Mouse (Mus musculus) WW6 (cell line): ENCODE data around the gene Bag3.
A peak's percentile ranks its signal among the peaks of the same experiment; 100 is the strongest.

Experiments
- DNase-seq: peaks from one replicate; pipeline ENCODE4 v3.0.0-alpha.2; 2013; ENCODE audit warnings: low read depth, low spot score

Bag3 gene

GRCm38 (mm10) chr7:128523349-128523961 is at the start of gene Bag3:
Gene Bag3 (plus strand): TSS chr7:128523616.
- peak; percentile 67 for DNase-seq

GRCm38 (mm10) chr7:128474322-128474721 is 49.1 kb upstream of the Bag3 start:
- peak; percentile 20 for DNase-seq

GRCm38 (mm10) chr7:128488986-128489385 is 34.4 kb upstream of the Bag3 start:
- no peak for DNase-seq

- no peak for DNase-seq
Measured at GRCm38 (mm10) chr7:128494546-128494945, 28.9 kb upstream of the Bag3 start.

- no peak for DNase-seq
Measured at GRCm38 (mm10) chr7:128499801-128500200, 23.6 kb upstream of the Bag3 start.

GRCm38 (mm10) chr7:128504091-128504490 is 19.3 kb upstream of the Bag3 start:
- DNase-seq: no peak

- no peak for DNase-seq
Measured at GRCm38 (mm10) chr7:128511936-128512335, 11.5 kb upstream of the Bag3 start.

- no peak for DNase-seq
Measured at GRCm38 (mm10) chr7:128513512-128513911, 9.9 kb upstream of the Bag3 start.

- no peak for DNase-seq
Measured at GRCm38 (mm10) chr7:128514341-128514740, 9.1 kb upstream of the Bag3 start.

GRCm38 (mm10) chr7:128516346-128516745 is 7.1 kb upstream of the Bag3 start:
- no peak for DNase-seq

GRCm38 (mm10) chr7:128519316-128520050 is 3.9 kb upstream of the Bag3 start:
- DNase-seq: no peak

GRCm38 (mm10) chr7:128523962-128524581 is 656 bp downstream of the Bag3 start:
- DNase-seq: no peak

- DNase-seq: no peak
Measured at GRCm38 (mm10) chr7:128524641-128525040, 1.2 kb downstream of the Bag3 start.

- DNase-seq: no peak
Measured at GRCm38 (mm10) chr7:128526611-128527010, 3.2 kb downstream of the Bag3 start.

GRCm38 (mm10) chr7:128528596-128528995 is 5.2 kb downstream of the Bag3 start:
- DNase-seq: no peak

GRCm38 (mm10) chr7:128529126-128529525 is 5.7 kb downstream of the Bag3 start:
- DNase-seq: no peak

- DNase-seq: no peak
Measured at GRCm38 (mm10) chr7:128529574-128530051, 6.2 kb downstream of the Bag3 start.

- no peak for DNase-seq
Measured at GRCm38 (mm10) chr7:128531031-128531430, 7.6 kb downstream of the Bag3 start.

GRCm38 (mm10) chr7:128531929-128532328 is 8.5 kb downstream of the Bag3 start:
- DNase-seq: no peak

GRCm38 (mm10) chr7:128532441-128533166 is 9.2 kb downstream of the Bag3 start:
- DNase-seq: no peak

GRCm38 (mm10) chr7:128534984-128535491 is 11.6 kb downstream of the Bag3 start:
- DNase-seq: no peak

- DNase-seq: no peak
Measured at GRCm38 (mm10) chr7:128536074-128536473, 12.7 kb downstream of the Bag3 start.
